Mouse (Mus musculus) Patski (cell line): ENCODE measurements around the gene Col8a1. TPM values are rescaled to one million over a fixed set of nuclear protein-coding genes. Genes with fewer than 3 reads are reported as not detected.
A peak's percentile ranks its signal among the peaks of the same experiment; 100 is the strongest.

Experiments used
- ATAC-seq: fragments of 100-300 bp; one replicate; pipeline ENCODE4 v1.8.0; 2021
- CTCF ChIA-PET: fragments of 350-600 bp; sonication (Branson Sonifier 250); formaldehyde crosslinking; loops from one replicate; lab custom pipeline; 2022; ENCODE audit warnings: inconsistent platforms; lab: Charles Lee
- POLR2A ChIA-PET: fragments of 350-600 bp; sonication (Branson Sonifier 250); formaldehyde crosslinking; loops from one replicate; lab custom pipeline; 2022; ENCODE audit warnings: antibody characterized with exemption, inconsistent platforms; lab: Charles Lee
- DNase-seq: peaks from one replicate; pipeline ENCODE4 v3.0.0-alpha.2; 2011; ENCODE audit warnings: low read depth, low spot score
- H3K27me3 ChIP-seq: fragments of 371-371 bp; one replicate; pipeline ENCODE4 v1.5.1; 2021
- CTCF ChIP-seq: fragments of 100-300 bp; IDR thresholded peaks from one replicate; pipeline ENCODE4 v1.5.1; 2021
- in situ Hi-C: fragments of 300-500 bp; cut with MboI; formaldehyde crosslinking; loops from 3 replicates; pipeline ENCODE4 v1.11.1; 2018; ENCODE audit warnings: low pct_unique_long_range_greater_than_20kb, mixed read lengths
- polyA plus RNA-seq: library from polyadenylated mRNA; unstranded; gene quantifications from one replicate; pipeline ENCODE4 v1.2.3, GENCODE M21; 2021

The Col8a1 gene
- polyA plus RNA-seq, 1 experiment from 2014 or later = 36.6 TPM

- no peak for DNase-seq
- CTCF ChIA-PET = interaction anchor here (0.8 to 1.2 kb wide), 7 partner anchors 8 to 114 kb away, joined by 3 to 6 read pairs (median 3); no protein-coding TSS in a partner anchor
- no peaks in the 10 kb centered on the region for H3K27me3 ChIP-seq
- POLR2A ChIA-PET = no interaction called here
- TF ChIP-seq CTCF = peak; percentile 49
- in situ Hi-C loops = no loop called here
- ATAC-seq = no peak
Observed at GRCm38 (mm10) chr16:57748093-57748492, 6.4 kb downstream of the Col8a1 start.

- DNase-seq (no peak), ATAC-seq (no peak)
- no peaks in the 10 kb centered on the region for H3K27me3 ChIP-seq
- CTCF ChIA-PET = interaction anchor here (1.1 to 1.2 kb wide), 3 partner anchors 17 to 80 kb away, joined by 3 read pairs; no protein-coding TSS in a partner anchor
- in situ Hi-C loops = no loop called here
- POLR2A ChIA-PET = no interaction called here
- no peak for TF ChIP-seq CTCF
Observed at GRCm38 (mm10) chr16:57747357-57748056, 7.0 kb downstream of the Col8a1 start.

DNA sequence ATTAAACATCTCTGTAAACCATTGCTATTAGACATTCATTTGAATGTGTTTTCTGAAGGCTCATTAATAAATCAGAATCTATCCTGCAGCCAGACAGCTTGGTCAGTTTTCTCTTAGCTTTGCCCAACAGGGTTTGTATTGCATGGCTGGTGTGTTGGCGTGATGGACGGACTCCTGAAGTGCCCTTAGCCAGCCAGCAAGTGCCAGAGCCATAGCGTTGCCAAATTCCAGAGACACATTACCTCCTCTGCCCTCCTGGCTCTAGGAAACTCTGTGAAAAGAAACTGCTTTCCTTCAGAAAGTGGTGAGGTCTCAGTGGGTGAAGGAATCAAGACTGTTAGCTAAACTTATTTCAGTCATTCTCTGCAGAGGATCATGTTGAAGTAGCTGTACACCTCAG, 14.4 kb downstream of the Col8a1 start:
- in situ Hi-C loops = no loop called here
- H3K27me3 ChIP-seq = no peaks in the 10 kb centered on the region
- ATAC-seq = no peak
- no peak for TF ChIP-seq CTCF
- ChIA-PET POLR2A (no interaction called here), CTCF (interaction anchor here (1.8 kb wide), 1 partner anchor 8 kb away, joined by 4 read pairs; no protein-coding TSS in a partner anchor)
- no peak for DNase-seq

- no peak for TF ChIP-seq CTCF
- DNase-seq = no peak
- no peaks in the 10 kb centered on the region for H3K27me3 ChIP-seq
- in situ Hi-C loops = no loop called here
- ChIA-PET POLR2A (no interaction called here), CTCF (no interaction called here)
- no peak for ATAC-seq
Observed at GRCm38 (mm10) chr16:57734942-57735341, 19.6 kb downstream of the Col8a1 start.

DNA sequence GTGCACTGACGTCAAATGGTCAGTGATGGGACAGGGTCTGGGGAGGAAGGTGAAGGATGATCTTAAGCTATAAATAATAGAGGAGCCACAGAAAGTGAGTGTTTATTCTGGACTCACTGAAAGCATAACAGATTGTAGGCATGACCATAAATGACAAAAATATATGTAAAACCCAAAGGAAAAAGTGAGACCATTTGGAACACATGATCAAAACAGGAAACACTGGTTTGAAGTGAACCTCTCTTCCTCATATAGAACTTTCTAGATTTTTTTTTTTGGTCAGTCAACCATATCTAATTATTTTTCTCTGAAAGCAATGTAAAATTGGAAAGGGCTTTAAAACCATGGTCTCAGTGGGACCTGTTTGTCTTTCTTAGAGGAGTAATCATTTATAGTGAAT, 21.0 kb downstream of the Col8a1 start:
- POLR2A ChIA-PET = no interaction called here
- TF ChIP-seq CTCF = no peak
- ATAC-seq (no peak), DNase-seq (no peak)
- CTCF ChIA-PET = no interaction called here
- in situ Hi-C loops = no loop called here
- no peaks in the 10 kb centered on the region for H3K27me3 ChIP-seq

- no peaks in the 10 kb centered on the region for H3K27me3 ChIP-seq
- POLR2A ChIA-PET = no interaction called here
- DNase-seq (no peak), ATAC-seq (no peak)
- in situ Hi-C loops = no loop called here
- CTCF ChIA-PET = no interaction called here
- TF ChIP-seq CTCF = no peak
Observed at GRCm38 (mm10) chr16:57733139-57733538, 21.4 kb downstream of the Col8a1 start.

- DNase-seq (no peak), ATAC-seq (no peak)
- in situ Hi-C loops = no loop called here
- ChIA-PET POLR2A (no interaction called here), CTCF (interaction anchor here (1.1 kb wide), 1 partner anchor 12 kb away, joined by 3 read pairs; no protein-coding TSS in a partner anchor)
- no peak for TF ChIP-seq CTCF
- no peaks in the 10 kb centered on the region for H3K27me3 ChIP-seq
Observed at GRCm38 (mm10) chr16:57724978-57725377, 29.6 kb downstream of the Col8a1 start.

- in situ Hi-C loops = no loop called here
- ATAC-seq = no peak
- DNase-seq = no peak
- H3K27me3 ChIP-seq = no peaks in the 10 kb centered on the region
- CTCF ChIA-PET = no interaction called here
- POLR2A ChIA-PET = no interaction called here
- no peak for TF ChIP-seq CTCF
Observed at GRCm38 (mm10) chr16:57718982-57719381, 35.6 kb downstream of the Col8a1 start.

DNA sequence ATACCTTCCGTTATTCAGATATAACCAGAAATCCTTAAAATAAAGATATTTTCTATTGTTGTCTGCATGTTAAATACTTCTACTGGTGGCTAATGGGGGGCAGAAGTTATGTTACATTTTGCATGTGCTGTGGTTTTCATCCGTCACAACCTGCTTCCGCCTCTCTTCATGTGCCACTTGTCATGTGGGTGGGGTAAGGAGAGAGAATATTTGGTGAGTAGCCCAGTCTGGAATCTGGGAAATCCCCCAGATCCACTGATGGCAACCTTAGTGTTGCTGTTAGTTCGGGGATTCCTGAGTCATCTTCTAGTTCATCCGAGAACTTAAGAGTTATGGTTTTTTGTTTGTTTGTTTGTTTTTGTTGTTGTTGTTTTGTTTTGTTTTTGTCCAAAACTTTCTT, 55.8 kb downstream of the Col8a1 start:
- no peak for TF ChIP-seq CTCF
- H3K27me3 ChIP-seq = no peaks in the 10 kb centered on the region
- ATAC-seq = peak; percentile 69
- in situ Hi-C loops = no loop called here
- ChIA-PET POLR2A (no interaction called here), CTCF (interaction anchor here (0.9 kb wide), 1 partner anchor 21 kb away, joined by 3 read pairs; no protein-coding TSS in a partner anchor)
- DNase-seq = no peak

GRCm38 (mm10) chr16:57694694-57695093, 59.8 kb downstream of the Col8a1 start:
- no peak for ATAC-seq
- no peaks in the 10 kb centered on the region for H3K27me3 ChIP-seq
- ChIA-PET CTCF (interaction anchor here (2.0 kb wide), 1 partner anchor 61 kb away, joined by 4 read pairs; no protein-coding TSS in a partner anchor), POLR2A (no interaction called here)
- in situ Hi-C loops = no loop called here
- no peak for TF ChIP-seq CTCF
- DNase-seq = no peak

DNA sequence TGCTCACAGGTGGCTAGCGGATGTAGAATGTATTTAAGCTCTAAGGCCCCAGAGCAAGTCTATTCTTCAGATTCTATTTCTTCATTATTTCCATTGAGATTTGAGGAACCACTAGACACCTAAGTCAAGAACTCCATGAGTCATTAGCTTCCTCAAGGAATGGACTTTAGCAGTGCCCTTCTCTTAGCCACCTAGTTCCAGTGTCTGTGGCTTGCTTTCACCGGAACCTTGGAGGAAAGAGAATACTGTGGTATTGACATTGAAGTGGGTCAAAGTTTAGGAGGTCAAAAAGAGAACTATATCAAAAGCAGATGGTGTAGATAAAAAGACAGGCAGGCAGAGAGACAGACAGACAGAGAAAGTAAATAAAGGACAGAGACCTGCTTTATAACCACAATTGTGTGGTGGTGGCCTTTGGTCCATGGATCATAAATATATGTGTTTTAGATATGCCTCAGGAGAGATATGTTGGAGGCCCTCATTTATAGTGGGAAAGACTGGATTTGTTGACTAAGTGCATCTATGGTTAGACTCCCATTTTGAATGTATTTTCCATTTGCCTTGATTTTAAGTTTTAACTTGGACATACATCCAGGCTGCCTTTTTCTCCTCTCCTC, 60.5 kb downstream of the Col8a1 start:
- no peak for ATAC-seq
- ChIA-PET POLR2A (no interaction called here), CTCF (interaction anchor here (2.0 kb wide), 1 partner anchor 62 kb away, joined by 4 read pairs; no protein-coding TSS in a partner anchor)
- no peak for TF ChIP-seq CTCF
- DNase-seq = no peak
- no peaks in the 10 kb centered on the region for H3K27me3 ChIP-seq
- in situ Hi-C loops = no loop called here
